Mouse (Mus musculus): Measurements from ENCODE around the gene Kntc1.

DNA sequence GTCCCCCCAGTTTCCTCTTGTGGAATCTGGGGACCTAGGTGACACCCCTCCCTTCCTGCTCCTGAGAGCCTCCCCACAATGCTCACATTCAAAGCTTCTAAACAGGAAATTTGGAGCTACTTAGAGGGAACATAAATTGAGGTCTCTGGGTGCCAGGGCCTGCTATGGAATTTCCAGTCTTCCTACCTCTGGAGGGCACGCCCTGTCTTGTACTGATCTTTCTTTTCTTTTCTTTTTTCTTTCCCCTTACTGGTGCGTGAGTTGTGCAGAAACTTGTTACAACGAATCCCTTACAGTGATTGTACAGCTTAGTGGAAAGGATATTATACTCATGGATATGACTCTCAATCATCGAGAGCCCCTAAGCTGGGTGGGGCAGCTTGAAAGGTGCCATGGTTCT lies 120.1 kb downstream of the Kntc1 start:
- TF ChIP-seq CTCF (IDR thresholded peaks at IDR 0.05; ENCODE audit: borderline replicate concordance, insufficient read depth, low read depth, low read length), result no peak
- TF ChIP-seq POLR2A (IDR thresholded peaks at IDR 0.05; ENCODE audit: borderline replicate concordance, insufficient read depth, low read length), result no peak

Measured in cerebellum, adult 2 months (tissue).